Mouse (Mus musculus) layer of hippocampus, adult 9-10 months (tissue): ENCODE results near the gene Hmg20b.

ENCODE experiments used
- DNase-seq: peaks from one replicate; pipeline ENCODE4 v3.0.0; 2022; ENCODE audit warnings: low spot score

Gene Hmg20b

DNA sequence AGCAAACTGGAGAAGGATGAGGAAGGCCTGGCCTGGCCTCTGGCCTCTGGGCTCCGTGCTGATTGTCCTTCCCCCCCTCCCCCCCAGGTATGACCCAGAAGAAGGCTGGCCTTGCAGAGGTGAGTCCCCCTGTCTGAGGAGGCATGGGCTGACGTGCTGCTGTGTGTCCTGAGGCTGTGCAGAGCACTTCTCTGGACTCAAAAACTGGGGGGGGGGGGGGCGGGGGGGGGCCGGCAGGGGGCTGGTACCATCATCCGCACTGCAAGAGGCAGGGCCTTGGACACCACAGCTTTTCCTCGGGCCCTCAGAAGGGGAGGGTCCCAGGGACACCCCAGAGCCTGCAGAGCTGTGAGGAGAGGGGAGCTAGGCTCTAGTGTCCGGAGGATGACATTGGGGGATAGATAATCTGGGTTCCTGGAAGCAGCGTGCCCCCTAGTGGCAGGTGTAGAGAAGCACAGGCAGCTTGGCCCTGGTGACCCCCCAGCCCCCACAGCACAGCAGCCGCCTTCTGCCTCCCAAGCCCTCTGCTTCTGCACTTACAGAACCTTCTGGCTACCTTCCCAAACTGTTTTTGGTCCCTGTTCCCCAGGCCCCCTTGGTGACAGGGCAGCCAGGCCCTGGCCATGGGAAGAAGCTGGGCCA, 45.6 kb downstream of the Hmg20b start:
- no peak for DNase-seq

DNA sequence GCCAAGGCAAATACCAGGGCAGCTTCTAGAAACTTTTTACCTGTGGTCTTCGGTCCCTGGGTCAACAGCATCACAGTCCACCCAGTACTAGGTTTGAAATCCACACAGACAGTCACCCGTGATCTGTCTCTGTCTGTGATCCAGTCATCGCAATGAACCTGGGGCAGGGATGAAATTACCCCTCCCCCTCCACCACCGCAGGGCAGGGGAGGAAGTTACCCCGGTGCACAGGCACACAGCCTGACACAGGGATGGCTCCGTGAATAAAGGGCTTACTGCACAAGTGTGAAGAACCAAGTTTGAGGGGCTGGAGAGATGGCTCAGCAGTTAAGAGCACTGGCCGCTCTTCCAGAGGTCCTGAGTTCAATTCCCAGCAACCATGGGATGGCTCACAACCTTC, 46.5 kb downstream of the Hmg20b start:
- no peak for DNase-seq

DNA sequence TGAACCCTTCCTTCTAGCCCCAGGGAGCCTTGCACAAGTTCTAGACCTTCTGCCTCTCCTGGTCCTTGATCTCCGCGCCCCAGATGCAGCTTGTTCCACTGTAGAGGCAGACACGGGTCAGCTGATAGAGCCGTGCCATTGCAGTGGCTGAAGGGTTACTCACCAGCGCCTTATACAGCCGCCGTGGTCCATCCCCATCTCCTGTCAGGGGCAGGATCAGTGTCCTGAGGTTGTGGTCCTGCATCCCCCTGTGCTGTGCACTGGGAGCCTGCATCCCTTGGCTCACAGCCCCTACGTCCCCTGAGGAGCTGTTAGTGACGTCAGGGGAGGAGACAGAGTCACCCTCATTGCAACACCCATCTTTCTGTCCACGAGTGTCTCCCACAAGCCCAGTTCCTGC, 47.0 kb downstream of the Hmg20b start:
- no peak for DNase-seq

DNA sequence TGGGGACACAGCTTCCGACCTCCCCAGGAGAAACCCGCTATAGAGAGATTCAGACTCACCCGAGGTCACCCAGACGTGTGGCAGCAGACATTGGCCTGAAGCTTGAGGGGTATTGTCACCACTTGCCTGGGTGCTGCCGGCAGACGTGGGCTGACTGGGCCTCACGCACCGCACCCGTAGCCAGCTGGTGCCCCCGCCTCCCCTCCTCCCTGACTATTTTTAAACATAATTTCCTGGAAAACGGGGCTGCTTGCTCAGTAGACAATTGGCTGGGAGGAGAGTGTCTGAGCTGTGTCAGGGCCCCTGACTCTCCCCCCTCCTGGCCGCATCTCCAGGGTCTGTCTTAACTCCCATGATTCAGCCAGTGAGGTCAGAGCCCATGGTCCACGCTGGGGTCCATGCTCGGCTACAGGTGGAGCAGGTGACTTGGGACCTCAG, 47.5 kb downstream of the Hmg20b start:
- DNase-seq = no peak

DNA sequence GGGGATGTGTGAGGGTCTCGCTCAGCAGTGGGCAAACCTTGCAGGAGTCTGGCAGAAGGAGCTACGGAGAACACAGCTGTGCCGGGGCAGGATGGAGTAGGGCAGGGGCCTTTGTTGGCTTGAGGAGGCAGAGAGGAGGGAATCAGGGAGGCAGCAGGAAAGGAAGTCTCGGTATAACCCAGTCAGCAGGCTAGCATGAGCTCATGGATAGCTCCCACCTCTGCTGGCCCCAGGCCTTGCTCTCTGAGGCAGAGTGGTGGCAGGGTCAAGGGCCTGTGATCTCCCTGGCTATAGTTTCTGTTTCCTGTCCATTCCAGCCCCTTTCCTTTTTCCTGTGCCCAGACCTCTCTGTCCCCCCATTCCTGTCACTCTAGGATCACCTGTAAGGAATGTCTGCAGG, 48.0 kb downstream of the Hmg20b start:
- no peak for DNase-seq

DNA sequence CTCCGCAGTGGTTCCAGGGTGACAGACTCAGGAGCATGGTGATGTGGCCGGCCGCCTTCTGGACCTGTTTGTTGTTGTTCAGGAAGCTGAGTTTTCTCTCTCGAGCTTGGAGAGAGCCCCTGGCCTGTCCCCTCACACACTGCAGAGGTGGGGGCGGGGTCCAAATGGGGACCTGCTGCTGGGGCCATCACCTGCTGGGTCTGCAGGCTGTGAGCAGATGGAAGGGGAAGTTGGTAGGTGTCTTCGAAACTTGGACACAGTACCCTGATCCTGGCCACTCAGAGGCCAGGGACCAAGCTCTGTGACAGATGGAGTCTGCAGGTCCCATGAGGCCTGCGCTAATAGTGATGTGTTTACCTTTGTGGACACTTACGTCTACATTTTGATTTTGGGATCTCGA, 49.0 kb downstream of the Hmg20b start:
- DNase-seq = no peak

DNA sequence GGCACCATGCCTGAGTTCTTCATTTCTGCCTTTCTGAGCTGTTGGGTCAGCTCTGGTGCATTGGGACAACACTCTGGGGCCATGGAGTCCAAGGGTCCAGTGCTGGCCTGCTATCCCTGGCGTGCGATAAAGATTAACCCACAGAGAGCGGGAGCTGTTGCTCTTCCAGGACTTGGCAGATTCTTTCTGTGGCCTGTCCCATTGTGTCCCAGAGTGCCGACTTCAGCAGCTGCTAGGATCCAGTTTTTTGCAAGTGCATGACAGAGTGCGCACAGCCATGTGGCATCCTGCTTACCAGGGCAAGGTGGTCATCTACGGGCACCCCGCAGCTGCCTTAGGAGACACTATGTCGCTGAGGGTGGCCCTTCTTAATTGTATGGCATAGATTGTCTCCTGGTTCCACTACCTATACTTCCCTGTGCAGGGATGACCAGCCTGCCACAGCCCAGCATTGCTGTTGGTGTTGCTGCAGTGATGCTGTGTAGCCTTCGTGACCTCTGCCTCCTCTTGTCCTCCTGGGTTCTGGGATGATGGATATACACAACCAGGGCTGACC, 49.9 kb downstream of the Hmg20b start:
- DNase-seq = no peak

DNA sequence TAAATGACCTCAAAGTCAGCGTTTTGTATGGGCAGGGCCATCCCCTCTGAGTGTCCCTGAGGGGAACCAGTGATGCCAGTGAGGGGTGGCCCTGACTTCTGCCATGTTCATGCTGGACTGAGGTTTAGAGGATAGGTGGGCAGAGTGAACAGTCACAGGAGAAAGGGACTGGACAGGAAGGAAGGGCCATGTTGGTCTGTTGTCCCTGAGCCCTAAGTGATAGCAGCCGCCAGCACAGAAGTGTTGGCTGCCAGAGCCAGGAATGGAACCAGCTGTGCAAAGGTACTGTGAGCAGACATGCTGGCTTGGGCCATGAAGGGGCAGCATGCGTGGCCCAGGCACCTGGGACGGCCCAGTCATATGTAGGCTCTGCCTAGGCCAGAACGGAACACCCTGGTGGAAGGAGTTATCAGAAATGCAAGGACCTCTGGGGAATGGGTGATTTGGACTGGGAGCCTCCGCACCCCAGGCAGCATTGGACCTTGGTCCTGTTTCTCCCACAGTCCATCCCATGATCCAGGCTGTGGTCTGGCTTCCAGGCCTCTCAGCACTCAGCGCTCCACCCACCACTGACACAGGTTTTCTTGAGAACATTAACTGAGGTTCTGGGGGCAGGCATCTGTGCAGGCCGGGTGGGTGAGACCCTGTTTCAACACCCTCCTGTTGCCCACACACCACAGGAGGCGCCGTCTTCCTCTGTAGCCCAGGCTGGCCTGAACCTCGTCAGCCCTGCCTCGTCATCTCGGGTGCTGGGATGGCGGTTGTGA, 50.5 kb downstream of the Hmg20b start:
- DNase-seq = no peak

DNA sequence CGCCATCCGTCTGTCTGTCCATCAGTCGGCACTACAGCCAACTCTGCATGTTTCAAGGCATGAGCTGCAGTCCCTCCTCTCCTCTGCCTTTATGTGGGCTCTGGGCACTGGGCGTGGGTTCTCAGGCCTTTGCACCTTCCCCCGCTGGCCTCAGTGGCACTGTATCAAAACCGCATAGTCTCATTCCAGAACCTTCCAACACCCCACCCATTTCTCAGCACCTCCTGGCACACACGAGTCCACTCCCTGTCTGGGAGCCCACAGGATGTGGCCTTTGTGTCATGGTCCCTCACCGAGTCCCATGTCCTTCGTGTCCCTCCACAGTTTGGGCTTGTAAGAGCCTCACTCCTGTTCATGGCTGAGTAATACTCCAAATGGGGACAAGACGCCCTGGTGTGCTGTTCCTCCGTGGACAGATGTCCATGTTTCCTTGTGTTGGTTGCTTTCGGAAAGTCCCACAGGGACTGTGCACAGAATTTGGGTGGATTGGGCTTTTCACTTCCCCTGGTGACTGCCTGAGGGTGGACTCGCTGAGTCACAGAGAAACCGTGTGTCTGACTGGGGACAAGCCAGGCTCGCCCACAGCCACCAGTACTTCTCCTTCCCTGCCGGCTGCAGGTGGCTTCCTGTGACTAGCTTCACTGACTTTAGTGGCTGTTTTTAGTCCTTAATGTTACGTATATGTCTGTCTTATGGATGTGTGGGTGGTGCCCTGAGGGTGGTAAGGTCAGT, 51.7 kb downstream of the Hmg20b start:
- no peak for DNase-seq

DNA sequence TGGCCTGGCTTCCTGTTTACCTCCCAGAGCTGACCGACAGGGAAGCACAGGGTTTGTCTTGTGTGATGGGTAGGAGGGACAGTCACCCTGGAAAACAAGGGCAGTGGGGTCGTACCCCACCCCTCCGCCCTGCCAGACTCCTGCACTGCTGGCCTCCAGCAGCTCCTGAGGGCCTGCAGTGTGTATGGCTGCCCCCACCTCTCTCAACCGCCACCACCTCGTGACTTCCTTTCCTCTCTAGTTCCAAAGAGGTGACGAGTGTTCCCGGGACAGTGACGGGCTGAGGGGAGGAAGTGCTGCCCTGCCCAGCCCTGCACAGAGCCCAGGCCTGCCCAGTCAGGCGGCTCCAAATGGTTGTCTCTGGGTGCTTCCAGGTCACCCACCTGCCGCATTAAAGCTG, 52.4 kb downstream of the Hmg20b start:
- no peak for DNase-seq

DNA sequence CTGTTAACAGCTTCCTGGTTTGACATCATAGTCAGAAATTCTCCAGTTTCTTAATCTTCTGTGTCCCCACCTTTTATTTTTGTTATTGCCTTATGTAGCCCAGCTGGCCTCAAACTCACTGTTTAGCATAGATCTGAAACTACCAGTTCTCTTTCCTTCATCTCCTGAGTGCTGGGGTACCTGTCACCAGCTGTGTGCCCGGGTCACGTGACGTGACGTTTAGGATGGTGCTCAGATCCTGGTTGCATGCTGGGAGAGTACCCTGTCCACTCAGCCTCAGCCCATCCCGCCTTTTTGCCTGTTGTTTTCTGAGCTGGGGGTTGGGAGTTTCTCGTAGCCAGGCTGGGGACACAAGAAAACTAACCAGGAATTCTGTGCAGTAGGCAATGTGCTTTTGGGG, 53.0 kb downstream of the Hmg20b start:
- DNase-seq = no peak
